Mouse (Mus musculus) kidney, adult 8-10 months (tissue): ENCODE measurements around the gene Pms1.
A peak's percentile ranks its signal among the peaks of the same experiment; 100 is the strongest.
"Not testable (repeated sequence)": the region's sequence is repeated elsewhere in the genome, so short reads cannot be mapped to it uniquely, and the experiment has no call there.

Source experiments
- DNase-seq, 2 experiments: peaks; one replicate each; pipeline ENCODE4 v3.0.0; 2022

The Pms1 gene

DNA sequence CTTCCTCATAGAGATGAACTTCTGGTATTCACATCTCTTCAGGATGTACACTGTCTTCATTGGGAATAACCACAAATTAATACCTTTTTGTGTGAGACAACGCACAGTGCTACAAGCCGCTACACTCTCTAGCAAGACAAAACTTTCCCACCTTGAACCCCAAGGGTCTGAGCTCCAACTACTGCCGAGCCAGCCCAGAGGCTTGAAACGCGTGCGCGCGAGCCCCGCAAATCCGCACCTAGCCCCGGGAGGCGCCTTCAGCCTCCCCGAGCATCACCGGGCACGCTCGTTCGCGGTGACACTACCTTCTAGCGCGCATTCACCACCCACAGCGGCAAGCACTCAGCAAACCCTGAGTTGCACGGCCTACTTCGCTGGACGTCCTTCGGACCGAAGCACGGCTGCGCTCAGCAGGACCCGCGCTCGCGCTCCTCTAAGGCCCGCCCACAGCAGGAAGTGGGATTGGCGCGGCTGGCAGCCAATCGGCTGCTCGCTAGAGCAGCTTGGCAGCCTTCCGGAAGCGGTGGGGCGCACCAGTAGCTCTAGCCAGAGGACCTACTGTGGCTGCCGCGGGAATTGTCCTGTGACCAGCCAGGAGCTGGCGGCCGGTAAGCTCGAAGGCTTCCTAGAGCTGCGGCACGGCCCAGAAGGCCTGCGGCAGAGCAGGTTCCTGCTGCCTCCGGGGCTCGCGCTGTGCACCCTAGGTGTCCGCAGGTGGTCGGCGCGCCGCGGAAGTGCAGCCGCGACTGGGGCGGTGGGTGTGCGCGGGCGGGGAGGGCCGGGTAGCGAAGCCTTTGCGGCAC, at the start of gene Pms1, which contains the start of the genes Ormdl1 and Gm28778:
Gene Pms1 (minus strand): TSS at position 438 of the 803 bp plus-strand sequence.
Gene Ormdl1 (plus strand): TSS at position 515 of the 803 bp plus-strand sequence.
Gene Gm28778 (plus strand): TSS at position 531 of the 803 bp plus-strand sequence.
- peak; percentile 94 to 97 for DNase-seq

DNA sequence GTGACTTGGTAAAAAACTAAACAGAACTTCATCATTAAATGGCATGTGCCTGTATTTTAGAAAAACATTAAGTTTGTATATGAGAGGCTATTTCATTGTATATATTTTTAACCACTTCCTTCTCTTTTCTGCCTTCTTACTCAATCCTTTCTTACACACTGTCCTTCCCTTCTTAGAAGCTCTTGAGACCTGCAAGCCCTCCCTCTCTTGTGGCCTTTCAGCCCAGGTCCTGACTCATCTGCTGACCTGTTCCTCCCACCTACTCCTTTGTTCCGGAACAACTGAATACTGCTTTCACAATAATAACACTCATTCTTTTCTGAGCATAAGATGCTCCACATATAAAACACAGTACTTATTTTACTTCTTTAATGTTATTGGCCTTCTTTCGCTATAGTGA, 44.3 kb upstream of the Pms1 start:
- no peak for DNase-seq

DNA sequence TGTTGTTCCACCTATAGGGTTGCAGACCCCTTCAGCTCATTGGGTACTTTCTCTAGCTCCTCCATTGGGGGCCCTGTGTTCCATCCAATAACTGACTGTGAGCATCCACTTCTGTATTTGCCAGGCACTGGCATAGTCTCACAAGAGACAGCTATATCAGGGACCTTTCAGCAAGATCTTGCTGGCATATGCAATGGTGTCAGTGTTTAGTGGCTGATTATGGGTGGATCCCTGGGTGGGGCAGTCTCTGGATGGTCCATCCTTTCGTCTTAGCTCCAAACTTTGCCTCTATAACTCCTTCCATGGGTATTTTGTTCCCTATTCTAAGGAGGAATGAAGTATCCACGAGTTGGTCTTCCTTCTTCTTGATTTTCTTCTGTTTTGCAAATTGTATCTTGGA, 40.6 kb upstream of the Pms1 start:
- not testable (repeated sequence) for DNase-seq

DNA sequence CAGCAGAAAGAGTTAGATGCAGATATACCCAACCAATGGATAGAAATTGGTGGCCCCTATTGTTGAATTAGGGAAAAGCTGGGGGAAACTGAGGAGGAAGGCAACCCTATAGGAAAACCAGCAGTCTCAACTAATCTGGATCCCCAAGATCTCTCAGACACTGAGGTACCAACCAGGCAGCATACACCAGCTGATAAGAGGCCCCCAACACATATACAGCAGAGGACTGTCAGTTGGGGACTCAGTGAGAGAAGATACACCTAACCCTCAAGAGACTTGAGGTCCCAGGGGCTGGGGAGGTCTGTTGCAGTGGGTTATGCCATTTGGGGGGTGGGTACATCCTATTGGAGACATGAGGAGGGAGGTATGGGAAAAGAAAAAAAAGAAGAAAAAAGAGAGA, 38.6 kb upstream of the Pms1 start:
- DNase-seq: no peak

DNA sequence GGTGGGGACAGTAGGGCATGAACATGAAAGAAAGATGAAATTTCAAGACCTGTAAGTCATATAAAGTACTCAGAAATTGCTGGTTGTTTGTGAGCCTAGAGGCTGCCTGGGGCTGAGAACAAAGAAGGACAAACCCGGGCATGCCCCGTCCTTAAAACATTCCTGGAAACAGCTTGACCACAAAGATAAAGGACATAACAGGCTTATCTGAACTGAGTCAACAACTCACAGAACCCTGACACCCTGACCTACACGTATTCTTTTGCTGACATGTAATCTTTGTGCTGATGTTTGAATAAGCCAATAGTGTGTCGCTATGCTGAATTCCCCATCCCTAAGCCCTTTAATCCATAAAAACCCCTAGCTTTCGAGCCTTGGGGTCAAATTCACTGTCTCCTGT, 36.7 kb upstream of the Pms1 start:
- DNase-seq: not testable (repeated sequence)

DNA sequence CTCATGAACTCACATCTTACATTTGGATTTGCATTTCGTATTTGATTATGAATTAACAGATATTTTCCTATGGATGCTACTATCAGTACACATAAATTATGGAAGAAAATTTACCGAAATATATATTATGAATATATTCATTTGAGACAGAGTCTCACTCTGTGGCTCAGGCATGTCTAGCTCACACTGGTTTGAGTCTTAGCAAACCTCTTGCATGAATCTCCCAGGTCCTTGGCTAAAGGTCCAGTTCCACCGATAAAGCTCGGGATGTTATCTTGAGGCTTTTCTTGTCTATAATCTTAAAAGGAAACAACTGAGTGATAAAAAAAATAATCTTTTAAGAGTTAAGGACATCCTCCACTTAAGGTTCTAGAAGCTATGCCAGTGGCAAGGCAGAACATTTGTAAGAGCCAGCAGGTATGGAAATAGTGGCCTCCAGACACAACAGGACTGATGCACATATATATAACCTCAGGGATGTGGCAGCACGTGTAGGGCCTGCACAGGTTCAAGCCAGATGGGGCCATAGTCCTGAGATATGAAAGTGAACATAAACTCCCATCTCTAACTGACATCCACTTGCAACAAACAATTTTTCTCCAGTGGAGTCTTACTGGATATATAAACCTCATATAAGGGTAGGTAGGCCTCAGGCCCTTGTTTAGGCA, 28.1 kb upstream of the Pms1 start:
- no peak for DNase-seq

DNA sequence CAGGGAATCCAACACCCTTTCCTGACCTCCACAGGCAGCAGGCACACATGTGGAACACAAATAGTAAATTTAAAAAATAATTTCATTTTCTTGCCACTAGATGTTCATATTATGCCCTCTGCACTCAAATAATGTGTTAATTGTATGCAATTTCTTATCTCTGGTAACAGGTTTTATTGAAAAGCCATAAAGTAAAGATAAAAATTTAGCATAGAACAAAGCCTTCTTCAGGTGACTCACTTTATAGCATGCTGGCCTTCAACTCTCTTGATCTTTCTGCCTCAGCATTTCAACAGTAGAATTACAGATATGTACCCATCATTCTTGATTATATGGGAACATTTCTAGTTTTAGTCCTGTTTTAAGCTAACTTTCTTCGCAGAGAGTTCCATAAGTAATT, 27.5 kb upstream of the Pms1 start:
- DNase-seq: no peak

DNA sequence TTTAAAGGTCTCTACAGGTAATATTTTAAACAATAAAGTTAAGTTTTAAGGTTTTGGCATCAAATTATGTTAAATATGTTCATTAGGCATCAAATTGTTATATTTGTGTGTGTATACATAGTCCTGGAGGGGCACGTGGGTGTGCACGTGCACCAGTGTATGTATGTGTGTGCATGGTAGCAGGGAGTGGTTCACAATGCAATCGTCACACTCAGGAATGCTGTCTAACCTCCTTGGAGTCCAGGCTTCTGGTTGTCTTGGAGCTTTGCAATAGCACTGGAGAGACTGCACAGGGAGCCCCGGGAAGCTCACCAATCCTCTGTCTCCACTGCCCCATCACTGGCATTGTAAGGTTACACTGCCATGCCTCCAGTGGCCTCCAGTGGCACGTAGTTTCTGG, 26.4 kb upstream of the Pms1 start:
- DNase-seq: no peak

DNA sequence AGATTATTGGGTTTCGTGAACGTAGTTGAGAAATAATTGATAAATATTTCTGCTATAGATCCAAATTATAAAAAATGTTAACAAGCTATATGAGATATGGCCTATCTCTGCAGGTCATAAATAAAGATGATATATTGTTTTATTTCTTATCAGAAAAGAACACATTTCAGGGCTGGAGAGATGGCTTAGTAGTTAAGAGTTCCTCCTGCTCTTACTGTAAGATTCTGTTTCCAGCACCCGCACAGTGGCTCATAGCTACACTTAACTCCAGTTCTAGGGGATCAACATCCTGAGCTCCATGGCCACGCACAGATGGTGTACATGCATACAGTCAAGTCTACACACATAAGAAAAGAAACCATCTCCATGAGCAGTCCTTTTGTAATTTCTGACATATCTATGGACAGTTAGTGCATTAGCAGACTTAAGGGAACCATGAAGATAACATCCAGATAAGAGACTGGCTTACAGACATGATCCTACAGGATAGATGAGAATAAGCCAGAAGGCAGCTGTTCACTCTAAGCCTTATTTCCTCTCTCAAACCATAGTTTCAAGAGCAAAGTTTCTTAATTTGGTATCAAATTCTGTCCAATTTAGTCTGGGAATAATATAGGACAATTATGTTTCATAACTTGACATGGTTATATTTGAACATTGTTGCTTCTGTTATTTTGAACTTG, 25.0 kb upstream of the Pms1 start:
- no peak for DNase-seq

DNA sequence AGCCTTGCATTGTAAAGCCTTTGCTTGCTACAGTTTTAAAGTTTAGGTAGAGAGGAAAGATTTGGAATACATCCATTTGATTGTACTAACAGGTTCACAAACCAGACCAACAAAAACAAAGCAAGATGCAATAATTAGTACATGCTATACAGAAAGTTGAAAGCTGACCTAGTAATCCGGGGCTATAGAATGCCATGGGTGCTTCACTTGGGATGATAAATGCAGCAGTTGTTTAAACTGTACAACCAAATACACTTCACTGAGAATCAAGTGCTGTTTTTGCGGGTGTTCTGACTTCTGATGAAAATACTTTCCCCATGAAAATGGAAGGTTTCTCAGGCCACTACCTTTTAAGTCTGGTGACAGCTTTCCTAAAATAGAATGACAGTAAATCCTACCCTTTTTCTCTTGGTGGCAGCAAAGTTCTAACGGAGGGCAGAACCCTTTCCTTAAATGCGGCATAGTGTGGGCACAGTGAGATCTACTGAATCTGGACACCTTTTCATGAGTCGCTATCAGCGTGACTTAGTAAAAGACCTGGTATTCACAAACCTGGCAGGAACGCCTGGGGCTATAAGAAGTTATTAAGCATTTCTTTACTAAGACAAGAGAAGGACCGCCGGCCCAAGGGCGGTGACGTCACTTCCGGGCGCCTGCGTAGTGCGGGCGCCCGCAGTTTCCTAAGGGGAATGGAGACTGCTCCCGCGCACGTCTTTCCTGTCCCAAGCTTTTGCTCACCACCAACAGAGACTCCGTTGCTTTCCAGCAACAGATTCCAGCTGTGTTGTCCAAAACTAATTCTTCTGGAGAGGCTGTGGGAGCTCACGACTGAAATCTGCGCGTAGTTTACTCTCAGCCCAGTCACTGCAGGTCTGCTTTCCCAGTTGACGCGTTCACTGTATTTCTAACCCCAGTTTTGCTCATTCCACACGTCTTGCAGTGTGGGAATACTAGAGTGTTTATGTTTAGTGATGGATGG, 16.5 kb upstream of the Pms1 start, which contains the start of gene Osgepl1:
Gene Osgepl1 (plus strand): TSS at position 636 of the 979 bp plus-strand sequence.
- peak; percentile 71 to 85 for DNase-seq

DNA sequence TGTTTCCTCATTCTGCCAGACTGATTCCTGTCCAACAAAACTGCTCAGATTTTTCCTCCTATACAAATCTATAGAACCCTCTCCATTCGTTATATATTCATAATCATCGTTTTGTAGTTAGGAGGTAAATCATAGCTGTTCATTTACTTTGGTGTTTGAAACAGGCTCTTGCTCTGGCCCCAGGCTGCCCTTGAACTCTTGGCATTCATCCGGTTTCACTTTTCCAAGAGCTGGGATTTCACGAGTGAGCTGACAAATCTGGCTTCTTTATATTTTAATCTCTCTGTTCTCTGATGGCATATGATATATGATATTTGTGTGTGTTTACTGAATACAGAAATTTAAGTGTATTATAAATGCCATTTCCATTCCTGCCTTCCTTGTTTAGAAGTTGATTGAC, 3.7 kb upstream of the Pms1 start:
- DNase-seq: no peak

DNA sequence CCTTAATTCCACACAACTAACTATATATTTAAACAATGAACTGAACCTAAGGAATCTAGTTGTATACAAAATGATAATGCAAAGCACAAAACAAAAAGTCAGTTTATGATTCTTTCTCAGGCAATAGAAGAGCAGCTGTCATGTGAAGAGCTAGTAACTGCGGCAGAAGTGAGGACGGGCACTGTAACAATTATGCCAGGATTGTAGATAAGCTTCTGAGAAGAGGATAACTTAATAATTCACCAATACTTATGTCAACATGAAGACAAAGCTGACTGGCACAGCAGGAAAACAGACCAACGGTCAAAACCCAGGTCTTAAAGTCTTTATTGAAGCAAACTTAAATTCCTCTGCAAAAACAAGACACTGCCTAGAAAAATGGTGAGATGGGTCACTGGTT, 5.6 kb downstream of the Pms1 start:
- no peak for DNase-seq

DNA sequence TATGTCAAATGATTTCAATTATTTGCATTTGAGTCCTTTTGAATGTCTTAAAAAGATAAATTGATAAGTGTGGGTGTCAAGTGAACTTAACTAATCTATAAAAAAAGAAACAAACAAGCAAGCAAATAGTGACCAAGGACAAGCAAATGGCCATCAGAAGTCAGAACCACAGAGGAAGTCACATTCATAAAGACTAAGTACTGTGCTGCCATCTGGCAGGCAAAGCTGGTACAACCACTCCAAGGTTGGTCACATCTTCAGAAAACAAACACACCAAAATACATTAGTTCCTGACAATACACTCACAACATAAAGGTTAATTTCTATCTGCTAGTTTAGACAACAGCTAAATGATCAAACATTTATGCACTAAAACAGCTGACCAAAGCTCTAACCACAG, 24.2 kb downstream of the Pms1 start:
- DNase-seq: peak in 1 of 2 experiments; percentile 24

DNA sequence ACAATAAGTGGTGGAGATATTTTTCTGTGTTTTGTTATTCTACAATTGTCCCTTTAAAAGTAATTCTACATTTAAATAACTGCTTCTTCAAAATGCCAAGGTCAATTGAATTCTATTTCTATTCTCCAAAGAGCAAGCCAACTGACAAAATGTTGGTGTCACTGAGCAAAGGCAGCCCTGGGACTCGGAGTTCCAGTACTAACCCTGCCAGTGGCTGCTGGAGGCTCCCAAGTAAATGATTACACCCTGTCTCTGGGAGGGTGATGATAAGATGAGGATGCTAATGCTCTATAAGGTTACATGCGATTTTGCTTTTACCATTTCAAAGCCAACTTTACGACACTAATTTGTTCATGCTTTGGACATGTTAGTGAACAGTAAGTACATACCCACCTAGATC, 26.9 kb downstream of the Pms1 start:
- DNase-seq: no peak

DNA sequence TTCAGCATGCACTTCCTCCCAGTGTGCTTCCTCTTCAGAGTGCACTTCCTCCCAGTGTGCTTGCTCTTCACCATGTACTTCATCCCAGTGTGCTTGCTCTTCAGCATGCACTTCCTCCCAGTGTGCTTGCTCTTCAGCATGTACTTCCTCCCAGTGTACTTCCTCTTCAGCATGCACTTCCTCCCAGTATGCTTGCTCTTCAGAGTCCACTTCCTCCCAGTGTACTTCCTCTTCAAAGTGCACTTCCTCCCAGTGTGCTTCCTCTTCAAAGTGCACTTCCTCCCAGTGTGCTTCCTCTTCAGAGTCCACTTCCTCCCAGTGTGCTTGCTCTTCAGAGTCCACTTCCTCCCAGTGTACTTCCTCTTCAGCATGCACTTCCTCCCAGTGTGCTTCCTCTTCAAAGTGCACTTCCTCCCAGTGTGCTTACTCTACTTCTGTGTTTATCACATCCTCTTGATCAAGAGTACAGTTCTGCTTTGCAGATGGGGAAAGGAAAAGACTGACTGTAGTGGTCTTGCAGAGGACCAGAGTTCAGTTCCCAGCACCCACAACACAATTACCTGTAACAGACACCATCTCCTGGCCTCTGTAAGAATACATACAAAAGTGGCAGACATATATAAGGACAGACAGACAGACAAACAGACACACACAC, 31.7 kb downstream of the Pms1 start:
- DNase-seq: not testable (repeated sequence)

DNA sequence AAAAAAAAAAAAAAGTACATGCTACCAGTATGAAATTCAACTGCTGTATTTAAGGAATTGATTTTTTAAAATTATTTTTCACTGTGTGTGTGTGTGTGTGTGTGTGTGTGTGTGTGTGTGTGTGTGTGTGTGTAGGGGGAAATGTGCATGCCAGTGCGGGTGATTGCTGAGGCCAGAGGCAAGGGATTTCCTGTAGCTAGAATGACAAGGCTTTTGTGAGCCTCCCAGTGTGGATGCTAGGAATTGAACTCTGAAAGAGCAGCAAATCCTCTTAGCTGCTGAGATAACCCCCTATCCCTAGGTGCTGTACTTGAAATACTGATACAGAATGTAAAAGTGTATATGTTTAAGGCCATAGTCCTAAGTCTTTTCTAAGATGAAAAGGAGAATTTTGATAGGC, 70.8 kb downstream of the Pms1 start:
- no peak for DNase-seq

DNA sequence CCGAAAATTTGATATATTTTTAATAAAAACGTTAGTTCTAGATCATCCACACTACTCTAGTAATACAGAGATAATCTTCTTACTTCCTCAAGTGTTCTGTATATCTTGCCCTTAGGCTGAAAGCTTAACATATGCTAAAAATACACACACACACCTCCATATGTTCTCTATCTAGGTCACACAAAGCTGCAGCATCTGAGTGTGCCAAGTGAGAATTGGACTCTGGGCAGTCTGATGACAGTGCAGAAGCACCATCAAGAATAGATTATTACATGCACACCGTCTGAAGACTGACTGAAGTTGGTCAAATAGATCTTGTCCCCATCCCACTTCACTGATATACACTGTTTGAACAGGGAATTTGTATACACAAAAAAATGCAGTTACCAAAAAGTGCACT, 71.2 kb downstream of the Pms1 start:
- no peak for DNase-seq

DNA sequence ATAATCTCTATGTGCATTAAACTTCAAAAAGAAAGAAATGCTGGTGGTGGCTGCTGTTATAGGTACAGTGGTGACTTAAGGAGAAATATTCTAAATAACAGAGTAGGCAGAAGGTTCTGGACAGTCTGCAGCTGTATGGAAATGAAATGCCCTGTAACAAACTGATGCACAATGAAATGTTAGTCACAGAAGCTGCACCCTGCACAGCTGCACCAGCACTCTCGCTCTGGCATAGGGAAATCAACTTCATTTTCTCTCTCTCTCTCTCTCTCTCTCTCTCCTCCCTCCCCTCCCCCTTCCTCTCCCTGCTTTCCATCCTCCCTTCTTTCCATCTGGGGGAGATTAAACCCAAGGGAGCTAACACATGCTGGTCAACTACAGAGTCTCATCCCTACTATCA, 72.0 kb downstream of the Pms1 start:
- DNase-seq: no peak

DNA sequence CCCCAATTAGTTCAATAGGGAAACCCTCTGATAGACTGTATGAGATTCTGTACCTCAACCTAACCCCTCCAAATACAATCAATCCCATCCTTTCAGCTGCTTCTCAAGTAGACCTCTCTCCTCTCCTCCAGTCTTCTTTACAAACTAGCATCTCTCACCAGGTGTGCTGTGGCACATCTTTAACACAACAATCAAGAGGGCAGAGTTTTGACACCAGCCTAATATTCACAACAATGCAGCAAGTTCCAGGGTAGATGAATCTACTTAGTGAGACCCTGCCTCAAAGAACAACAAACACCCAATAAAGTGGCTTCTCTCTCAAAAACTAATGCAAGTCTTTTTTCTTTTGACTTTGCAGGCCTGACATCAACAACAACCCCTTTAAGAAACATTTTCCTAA, 86.7 kb downstream of the Pms1 start:
- DNase-seq: no peak

DNA sequence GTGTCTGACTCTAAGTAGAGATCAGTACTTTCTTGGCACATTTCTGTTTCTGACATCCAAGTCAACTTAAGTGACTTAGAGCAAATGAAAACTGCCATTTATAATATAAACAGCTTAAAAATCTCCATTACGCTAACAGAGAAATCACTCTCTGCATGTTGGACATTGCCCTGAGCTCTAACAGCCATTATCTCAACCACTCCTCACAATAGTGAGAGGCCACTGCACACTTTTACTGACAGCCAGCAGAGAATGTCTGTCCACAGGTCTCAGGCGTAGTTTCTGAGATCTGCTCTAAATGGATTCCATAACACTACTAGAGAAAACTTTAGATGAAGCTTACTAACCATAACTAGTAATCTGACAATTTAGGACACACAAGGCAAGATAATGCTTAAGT, 92.9 kb downstream of the Pms1 start:
- no peak for DNase-seq

DNA sequence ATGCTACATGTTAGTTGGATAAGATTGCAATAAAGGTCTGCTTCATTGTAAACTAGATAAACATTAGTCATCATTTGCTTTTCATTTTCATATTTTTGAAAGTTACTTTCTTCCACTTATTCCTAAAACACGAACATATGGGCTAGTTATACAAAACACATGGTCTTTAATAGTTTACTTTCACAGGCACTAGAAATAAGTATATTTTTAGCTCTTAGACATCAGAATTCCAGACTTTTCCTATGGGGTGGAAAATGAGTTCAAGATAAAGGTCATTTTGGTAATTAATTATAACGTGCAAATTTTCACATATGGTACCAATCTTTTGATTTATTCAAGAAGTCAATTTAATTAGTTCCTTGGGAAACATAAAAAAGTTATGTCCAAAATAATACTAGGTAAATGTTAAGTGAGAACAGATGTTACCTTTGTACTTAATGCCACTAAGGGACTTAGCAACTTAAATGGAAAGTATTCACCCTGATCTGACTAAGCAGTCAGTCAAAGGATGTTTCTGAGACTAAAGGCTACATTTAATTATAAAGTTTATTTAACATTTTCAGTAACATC, 95.1 kb downstream of the Pms1 start:
- no peak for DNase-seq

DNA sequence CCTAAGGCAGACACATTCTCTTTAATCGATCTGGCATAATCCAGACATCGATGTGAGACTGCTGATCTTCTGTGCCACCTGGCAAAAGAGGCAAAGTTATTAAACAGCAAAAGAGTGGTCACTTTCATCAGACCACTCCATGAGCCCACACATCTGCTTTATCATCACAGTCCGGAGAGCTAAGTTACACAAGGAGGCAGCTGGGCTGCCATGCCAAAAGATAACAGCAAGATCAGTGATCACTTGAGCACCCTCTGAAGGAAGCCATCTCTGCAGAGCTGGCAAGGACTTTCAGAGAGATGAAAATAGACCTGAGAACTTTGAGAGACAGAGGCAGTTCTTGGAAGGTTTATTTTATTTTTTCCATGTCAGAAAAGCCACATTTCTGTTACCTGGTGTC, 102.3 kb downstream of the Pms1 start:
- no peak for DNase-seq
